Mouse (Mus musculus): ENCODE measurements around the gene Cd247. TPM values are rescaled to one million over a fixed set of nuclear protein-coding genes. Genes with fewer than 3 reads are reported as not detected.
A peak's percentile ranks its signal among the peaks of the same experiment; 100 is the strongest.

The Cd247 gene
- polyA plus RNA-seq, 1 experiment from 2014 or later: 2.2 TPM

GRCm38 (mm10) chr1:165862059-165862458, 73.6 kb downstream of the Cd247 start:
- Histone ChIP-seq H3K4me2 (ENCODE audit: low read depth, low read length) (no peak overlapping the region), H3K4me1 (ENCODE audit: control insufficient read depth, insufficient read depth, low read length) (no peaks in the 10 kb centered on the region), H3K36me3 (replicated peaks; ENCODE audit: control insufficient read depth, insufficient read depth, low read depth, low read length) (no peaks in the 10 kb centered on the region), H3K27me3 (ENCODE audit: control insufficient read depth, insufficient read depth, low read length) (no peaks in the 10 kb centered on the region), H3K9me3 (replicated peaks; ENCODE audit: control insufficient read depth, low read length) (no peaks in the 10 kb centered on the region), H3K27ac (replicated peaks; ENCODE audit: low read depth, low read length) (no peak overlapping the region), H3K4me3 (ENCODE audit: low read depth, low read length) (no peak overlapping the region), H3K9ac (replicated peaks; ENCODE audit: low read length) (no peak overlapping the region)
- 77% methylated on average over 7 of the region's 7 CpGs for WGBS
- ATAC-seq (replicated peaks; ENCODE audit: insufficient number of reproducible peaks, low FRiP score, low TSS enrichment, low read depth): no peak
- DNase-seq (ENCODE audit: low spot score): no peak

DNA sequence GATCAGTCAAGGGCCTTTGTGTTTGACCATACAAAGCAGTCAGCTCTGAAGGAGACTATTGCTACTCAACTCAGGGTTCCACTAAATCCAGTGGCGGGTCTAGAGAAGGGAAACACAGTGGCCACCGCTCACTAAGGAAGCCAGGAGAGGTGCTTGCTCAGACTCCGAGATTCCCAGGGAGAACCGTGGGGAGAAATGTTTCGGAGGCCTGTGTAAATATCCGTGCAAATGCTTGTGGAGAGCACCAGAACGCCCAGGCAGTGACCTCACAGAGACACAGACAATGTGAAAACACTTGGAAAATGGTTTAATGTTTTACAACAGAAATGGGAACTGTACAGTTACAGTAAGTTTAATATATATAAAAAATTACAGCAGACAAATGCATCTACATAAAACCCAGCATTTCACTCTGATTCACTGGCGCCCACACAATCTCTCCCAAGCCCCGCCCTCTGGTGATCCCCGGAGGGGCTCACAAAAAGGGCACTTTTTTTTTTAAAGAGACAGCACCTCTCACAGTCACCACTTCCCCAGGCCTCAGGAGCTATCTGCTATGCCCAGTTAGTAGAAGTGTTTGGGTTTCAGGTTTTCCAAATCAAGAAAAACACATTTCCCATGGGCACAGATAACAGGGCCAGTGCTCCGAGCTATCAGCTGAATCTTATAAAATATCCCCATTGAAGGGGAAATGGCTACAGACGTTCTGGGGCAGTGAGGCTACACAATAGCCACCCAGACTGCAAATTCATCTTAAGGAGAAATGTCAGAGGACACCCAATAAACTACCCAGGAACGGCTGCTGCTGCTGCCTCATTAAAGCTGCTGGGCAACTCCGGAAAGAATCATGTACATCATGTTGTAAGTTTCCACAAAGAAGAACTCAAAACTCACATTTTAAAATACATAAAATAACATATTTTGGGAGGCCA, 76.6 kb downstream of the Cd247 start:
- ATAC-seq (replicated peaks; ENCODE audit: insufficient number of reproducible peaks, low FRiP score, low TSS enrichment, low read depth) (no peak), DNase-seq (ENCODE audit: low spot score) (peak; percentile 26)
- Histone ChIP-seq H3K4me1 (ENCODE audit: control insufficient read depth, insufficient read depth, low read length) (no peaks in the 10 kb centered on the region), H3K9ac (replicated peaks; ENCODE audit: low read length) (no peak overlapping the region), H3K4me2 (ENCODE audit: low read depth, low read length) (no peak overlapping the region), H3K27ac (replicated peaks; ENCODE audit: low read depth, low read length) (no peak overlapping the region), H3K27me3 (ENCODE audit: control insufficient read depth, insufficient read depth, low read length) (no peaks in the 10 kb centered on the region), H3K4me3 (ENCODE audit: low read depth, low read length) (no peak overlapping the region), H3K9me3 (replicated peaks; ENCODE audit: control insufficient read depth, low read length) (no peaks in the 10 kb centered on the region), H3K36me3 (replicated peaks; ENCODE audit: control insufficient read depth, insufficient read depth, low read depth, low read length) (no peaks in the 10 kb centered on the region)
- 44% methylated on average over 14 of the region's 14 CpGs for WGBS

DNA sequence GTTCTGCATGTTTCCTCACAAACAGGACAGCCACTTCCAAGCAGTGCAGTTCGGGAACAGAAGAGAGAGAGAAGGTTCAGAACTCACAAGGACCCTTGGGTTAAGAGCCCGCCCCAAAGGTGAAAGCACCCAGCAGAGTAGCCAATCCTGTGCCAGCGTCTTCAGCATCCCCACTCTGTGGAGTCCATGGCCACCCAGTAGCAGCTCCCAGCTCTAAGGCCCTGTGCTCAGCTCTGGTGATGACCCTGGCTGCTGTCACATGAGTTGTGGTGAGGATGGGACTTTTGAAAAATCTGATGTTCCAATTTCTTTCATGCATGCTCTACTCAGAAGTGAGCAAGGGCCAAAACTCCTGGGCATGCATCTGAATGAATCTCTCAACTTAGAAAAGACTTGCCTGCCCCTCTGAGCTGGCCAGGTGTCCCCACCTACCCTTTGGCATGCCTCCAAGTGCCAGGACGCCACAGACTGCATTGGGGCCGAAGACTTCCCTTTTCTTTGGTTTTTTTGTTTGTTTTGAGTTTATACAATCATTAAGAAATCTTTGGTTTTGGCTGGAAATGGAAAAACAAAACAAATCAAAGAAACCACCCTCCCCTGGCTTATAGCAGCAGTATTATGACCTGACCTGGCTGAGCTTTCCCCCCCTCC, 78.3 kb downstream of the Cd247 start:
- H3K36me3 ChIP-seq (replicated peaks; ENCODE audit: control insufficient read depth, insufficient read depth, low read depth, low read length): no peaks in the 10 kb centered on the region
- no peak overlapping the region for H3K27ac ChIP-seq (replicated peaks; ENCODE audit: low read depth, low read length)
- ATAC-seq (replicated peaks; ENCODE audit: insufficient number of reproducible peaks, low FRiP score, low TSS enrichment, low read depth): no peak; the same call in 1 of the 2 replicates
- no peak overlapping the region for H3K4me2 ChIP-seq (ENCODE audit: low read depth, low read length)
- H3K4me3 ChIP-seq (ENCODE audit: low read depth, low read length): no peak overlapping the region
- H3K9ac ChIP-seq (replicated peaks; ENCODE audit: low read length): no peak overlapping the region
- H3K9me3 ChIP-seq (replicated peaks; ENCODE audit: control insufficient read depth, low read length): no peaks in the 10 kb centered on the region
- no peak for DNase-seq (ENCODE audit: low spot score)
- 77% methylated on average over 5 of the region's 5 CpGs for WGBS
- no peaks in the 10 kb centered on the region for H3K4me1 ChIP-seq (ENCODE audit: control insufficient read depth, insufficient read depth, low read length)
- H3K27me3 ChIP-seq (ENCODE audit: control insufficient read depth, insufficient read depth, low read length): no peaks in the 10 kb centered on the region

DNA sequence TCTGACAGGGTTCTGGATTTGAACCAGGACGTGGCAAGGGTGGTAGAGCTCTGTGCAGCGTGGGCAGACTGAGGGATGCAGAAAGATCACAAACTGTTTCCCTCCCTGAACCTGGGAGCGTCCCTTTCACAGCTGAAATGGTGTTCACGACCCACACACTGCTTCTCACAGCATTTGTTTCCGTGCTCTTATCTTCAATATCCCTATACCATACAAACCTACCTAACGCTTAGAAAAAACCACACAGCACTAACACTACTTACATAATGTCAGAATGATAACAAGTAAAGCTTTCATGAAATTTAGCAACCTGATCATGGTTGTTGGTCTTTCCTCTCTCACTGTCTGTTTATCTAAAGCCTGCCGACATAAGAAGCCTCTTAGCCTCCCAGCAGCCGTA, 80.2 kb downstream of the Cd247 start:
- Histone ChIP-seq H3K4me3 (ENCODE audit: low read depth, low read length) (no peak overlapping the region), H3K27me3 (ENCODE audit: control insufficient read depth, insufficient read depth, low read length) (no peaks in the 10 kb centered on the region), H3K4me1 (ENCODE audit: control insufficient read depth, insufficient read depth, low read length) (no peaks in the 10 kb centered on the region), H3K4me2 (ENCODE audit: low read depth, low read length) (no peak overlapping the region), H3K9ac (replicated peaks; ENCODE audit: low read length) (no peak overlapping the region), H3K36me3 (replicated peaks; ENCODE audit: control insufficient read depth, insufficient read depth, low read depth, low read length) (no peaks in the 10 kb centered on the region), H3K9me3 (replicated peaks; ENCODE audit: control insufficient read depth, low read length) (no peaks in the 10 kb centered on the region), H3K27ac (replicated peaks; ENCODE audit: low read depth, low read length) (no peak overlapping the region)
- ATAC-seq (replicated peaks; ENCODE audit: insufficient number of reproducible peaks, low FRiP score, low TSS enrichment, low read depth) (no peak), DNase-seq (ENCODE audit: low spot score) (no peak)
- 86% methylated on average over 8 of the region's 8 CpGs for whole genome bisulfite sequencing

GRCm38 (mm10) chr1:165874645-165875044, 86.2 kb downstream of the Cd247 start:
- no peak overlapping the region for H3K4me2 ChIP-seq (ENCODE audit: low read depth, low read length)
- no peaks in the 10 kb centered on the region for H3K9me3 ChIP-seq (replicated peaks; ENCODE audit: control insufficient read depth, low read length)
- no peaks in the 10 kb centered on the region for H3K4me1 ChIP-seq (ENCODE audit: control insufficient read depth, insufficient read depth, low read length)
- H3K9ac ChIP-seq (replicated peaks; ENCODE audit: low read length): no peak overlapping the region
- no peaks in the 10 kb centered on the region for H3K27me3 ChIP-seq (ENCODE audit: control insufficient read depth, insufficient read depth, low read length)
- 44% methylated on average over 8 of the region's 8 CpGs for WGBS
- H3K36me3 ChIP-seq (replicated peaks; ENCODE audit: control insufficient read depth, insufficient read depth, low read depth, low read length): no peaks in the 10 kb centered on the region; the same call in 1 of the 2 replicates
- no peak overlapping the region for H3K4me3 ChIP-seq (ENCODE audit: low read depth, low read length)
- no peak for ATAC-seq (replicated peaks; ENCODE audit: insufficient number of reproducible peaks, low FRiP score, low TSS enrichment, low read depth)
- no peak for DNase-seq (ENCODE audit: low spot score)
- no peak overlapping the region for H3K27ac ChIP-seq (replicated peaks; ENCODE audit: low read depth, low read length)

DNA sequence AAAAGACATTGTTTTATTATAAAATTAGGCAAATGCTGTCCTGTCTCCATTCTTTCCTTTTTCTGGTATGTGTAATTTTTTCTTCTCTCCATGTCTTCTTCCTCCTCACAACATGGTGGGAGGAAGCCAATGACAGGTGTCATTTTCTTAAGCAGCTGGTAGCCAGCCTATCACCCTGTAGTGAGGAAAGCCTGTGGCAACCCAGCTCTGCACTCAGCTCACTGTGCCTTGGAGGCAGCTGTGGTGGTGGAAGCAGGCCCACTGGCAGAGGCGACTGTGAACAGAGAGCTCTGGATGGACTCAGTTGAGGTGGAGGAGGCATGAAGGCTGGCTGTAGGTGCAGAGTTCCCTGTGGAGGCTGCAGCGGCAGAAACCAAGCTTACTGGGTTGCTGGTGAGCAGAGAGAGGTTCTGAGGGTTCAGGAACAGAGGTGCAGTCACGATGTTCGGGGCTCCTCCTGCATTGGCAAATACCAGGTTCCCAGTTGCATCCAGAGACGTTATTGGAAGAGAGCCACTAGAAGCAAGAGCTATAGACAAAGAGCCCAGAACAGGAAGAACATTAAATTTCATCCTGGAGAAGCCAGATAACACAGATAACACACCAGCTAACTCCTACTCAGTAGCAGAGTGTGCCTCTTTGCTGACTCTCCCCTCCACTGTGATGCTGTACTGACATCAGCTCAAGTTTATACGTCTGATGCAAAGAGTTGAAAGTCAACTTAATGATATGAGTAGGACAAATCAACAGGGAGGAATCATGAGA, 87.2 kb downstream of the Cd247 start:
- no peaks in the 10 kb centered on the region; the same call in 1 of the 2 replicates for H3K36me3 ChIP-seq (replicated peaks; ENCODE audit: control insufficient read depth, insufficient read depth, low read depth, low read length)

GRCm38 (mm10) chr1:165878751-165879150, 90.3 kb downstream of the Cd247 start:
- no peaks in the 10 kb centered on the region; the same call in 1 of the 2 replicates for H3K36me3 ChIP-seq (replicated peaks; ENCODE audit: control insufficient read depth, insufficient read depth, low read depth, low read length)
- no peaks in the 10 kb centered on the region for H3K9me3 ChIP-seq (replicated peaks; ENCODE audit: control insufficient read depth, low read length)
- no peak overlapping the region for H3K4me3 ChIP-seq (ENCODE audit: low read depth, low read length)
- no peak overlapping the region for H3K9ac ChIP-seq (replicated peaks; ENCODE audit: low read length)
- no peaks in the 10 kb centered on the region for H3K4me1 ChIP-seq (ENCODE audit: control insufficient read depth, insufficient read depth, low read length)
- H3K27me3 ChIP-seq (ENCODE audit: control insufficient read depth, insufficient read depth, low read length): no peaks in the 10 kb centered on the region
- WGBS: 95% methylated on average over 2 of the region's 2 CpGs
- ATAC-seq (replicated peaks; ENCODE audit: insufficient number of reproducible peaks, low FRiP score, low TSS enrichment, low read depth) (no peak), DNase-seq (ENCODE audit: low spot score) (no peak)
- H3K27ac ChIP-seq (replicated peaks; ENCODE audit: low read depth, low read length): no peak overlapping the region
- no peak overlapping the region for H3K4me2 ChIP-seq (ENCODE audit: low read depth, low read length)

More for the DNA sequence above, 87.2 kb downstream of the Cd247 start:
- H3K9ac ChIP-seq (replicated peaks; ENCODE audit: low read length): no peak overlapping the region
- H3K4me2 ChIP-seq (ENCODE audit: low read depth, low read length): no peak overlapping the region
- H3K9me3 ChIP-seq (replicated peaks; ENCODE audit: control insufficient read depth, low read length): no peaks in the 10 kb centered on the region
- 89% methylated on average over 6 of the region's 6 CpGs for WGBS
- no peak overlapping the region for H3K4me3 ChIP-seq (ENCODE audit: low read depth, low read length)
- DNase-seq (ENCODE audit: low spot score): no peak
- no peak for ATAC-seq (replicated peaks; ENCODE audit: insufficient number of reproducible peaks, low FRiP score, low TSS enrichment, low read depth)
- no peaks in the 10 kb centered on the region for H3K4me1 ChIP-seq (ENCODE audit: control insufficient read depth, insufficient read depth, low read length)
- no peak overlapping the region for H3K27ac ChIP-seq (replicated peaks; ENCODE audit: low read depth, low read length)
- H3K27me3 ChIP-seq (ENCODE audit: control insufficient read depth, insufficient read depth, low read length): no peaks in the 10 kb centered on the region

All from embryonic facial prominence, embryonic 11.5 days (tissue).